Mouse (Mus musculus) kidney, embryonic 15.5 days (tissue): ENCODE measurements around the gene Pramel1. TPM values are rescaled to one million over a fixed set of nuclear protein-coding genes. Genes with fewer than 3 reads are reported as not detected.
"Not testable (repeated sequence)": the region's sequence is repeated elsewhere in the genome, so short reads cannot be mapped to it uniquely, and the experiment has no call there.

Experiments used
- ATAC-seq: fragments of 200-750 bp; cut with Nextera tagmentation; replicated peaks from 2 replicates; pipeline ENCODE4 v1.8.0; 2017; ENCODE audit warnings: moderate TSS enrichment; ENCODE audit not compliant: low FRiP score
- H3K27ac ChIP-seq: fragments of 300-500 bp; sonication (generic); 2 replicates; pipeline ENCODE4 v1.5.1; 2015; ENCODE audit warnings: mild to moderate bottlenecking, inconsistent platforms
- H3K27me3 ChIP-seq: fragments of 300-500 bp; sonication (generic); 2 replicates; pipeline ENCODE4 v1.6.1; 2015; ENCODE audit warnings: inconsistent platforms
- H3K36me3 ChIP-seq: fragments of 300-500 bp; sonication (generic); 2 replicates; pipeline ENCODE4 v1.6.1; 2015; ENCODE audit warnings: inconsistent platforms
- H3K4me1 ChIP-seq: fragments of 300-500 bp; sonication (generic); 2 replicates; pipeline ENCODE4 v1.6.1; 2015; ENCODE audit warnings: inconsistent platforms
- H3K4me2 ChIP-seq: fragments of 300-500 bp; sonication (generic); 2 replicates; pipeline ENCODE4 v1.6.1; 2015; ENCODE audit warnings: moderate library complexity, mild to moderate bottlenecking, inconsistent platforms
- H3K4me3 ChIP-seq: fragments of 300-500 bp; sonication (generic); replicated peaks from 2 replicates; pipeline ENCODE4 v1.5.1; 2015; ENCODE audit warnings: mild to moderate bottlenecking, inconsistent platforms
- H3K9ac ChIP-seq: fragments of 300-500 bp; sonication (generic); 2 replicates; pipeline ENCODE4 v1.6.1; 2015; ENCODE audit warnings: mild to moderate bottlenecking, inconsistent platforms
- H3K9me3 ChIP-seq: fragments of 300-500 bp; sonication (generic); replicated peaks from 2 replicates; pipeline ENCODE4 v1.6.1; 2016; ENCODE audit warnings: inconsistent platforms
- WGBS: fragments of 180-500 bp; shearing (Covaris S2); methylation state at CpG from one replicate; pipeline ENCODE4 v1.1.7; 2015; ENCODE audit warnings: mixed read lengths; 5-methylcytosine and 5-hydroxymethylcytosine counted together
- polyA plus RNA-seq: library from polyadenylated mRNA; unstranded; fragments of >200 nt; fragmentation: Nextera tagmentation; extraction: Ambion mirVana; gene quantifications from 2 replicates; pipeline ENCODE4 v1.2.1, GENCODE M21; 2015

Pramel1 gene
- polyA plus RNA-seq, 1 experiment from 2014 or later, result not detected

DNA sequence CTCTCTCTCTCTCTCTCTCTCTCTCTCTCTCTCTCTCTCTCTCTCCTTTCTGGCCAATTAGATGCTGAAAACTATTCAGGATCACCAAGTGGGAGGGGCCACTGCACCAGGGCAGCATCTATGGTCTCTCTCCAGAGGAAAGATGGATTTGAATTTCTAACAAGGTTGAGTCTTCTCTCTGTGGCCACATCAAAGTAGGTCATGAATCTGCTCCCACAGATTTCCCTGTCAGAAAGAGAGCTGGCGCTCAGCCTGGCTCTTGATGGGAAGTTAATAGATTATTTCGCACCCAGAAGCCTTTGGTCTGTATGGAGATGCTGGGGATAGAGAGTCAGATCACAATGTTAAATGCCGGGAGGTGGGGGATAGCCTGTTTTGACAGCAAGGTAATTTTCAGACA lies 12.1 kb upstream of the Pramel1 start:
- Histone ChIP-seq H3K4me3 (no peak overlapping the region), H3K36me3 (no peaks in the 10 kb centered on the region), H3K4me1 (0 out of 2 replicates have a peak, but pooled peaks cover 4% of the 10 kb centered on the region), H3K27ac (no peak overlapping the region), H3K9me3 (no peaks in the 10 kb centered on the region), H3K9ac (no peak overlapping the region), H3K4me2 (no peak overlapping the region), H3K27me3 (peaks cover 19% of the 10 kb centered on the region; the same call in 1 of the 2 replicates)
- 74% methylated on average over 3 of the region's 3 CpGs for WGBS
- ATAC-seq, result no peak

DNA sequence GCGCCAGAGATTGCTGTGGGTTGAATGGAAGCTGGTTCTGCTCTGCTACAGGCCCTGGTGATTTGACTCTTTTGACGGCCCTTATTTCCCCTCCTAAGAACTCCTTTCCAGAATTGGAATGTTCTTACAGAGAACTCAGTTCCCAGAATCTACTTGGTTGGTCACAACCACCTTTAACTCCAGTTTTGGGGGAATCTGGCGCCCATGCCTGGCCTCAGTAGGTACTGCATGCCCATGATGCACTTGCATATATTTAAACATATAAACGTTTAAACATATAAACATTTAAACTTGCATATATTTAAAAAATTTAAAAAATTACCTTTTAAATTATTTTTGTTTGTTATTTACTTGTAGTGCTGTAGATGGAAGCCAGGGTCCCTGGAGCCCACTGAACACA lies 10.6 kb upstream of the Pramel1 start:
- H3K9ac ChIP-seq, result no peak overlapping the region
- H3K9me3 ChIP-seq, result no peaks in the 10 kb centered on the region
- no peak overlapping the region for H3K4me2 ChIP-seq
- H3K36me3 ChIP-seq, result no peaks in the 10 kb centered on the region
- H3K27ac ChIP-seq, result no peak overlapping the region
- WGBS, result 43% methylated on average over 4 of the region's 4 CpGs
- 0 out of 2 replicates have a peak, but pooled peaks cover 4% of the 10 kb centered on the region for H3K4me1 ChIP-seq
- no peak overlapping the region for H3K4me3 ChIP-seq
- peaks cover 14% of the 10 kb centered on the region; the same call in 1 of the 2 replicates for H3K27me3 ChIP-seq
- ATAC-seq, result no peak

DNA sequence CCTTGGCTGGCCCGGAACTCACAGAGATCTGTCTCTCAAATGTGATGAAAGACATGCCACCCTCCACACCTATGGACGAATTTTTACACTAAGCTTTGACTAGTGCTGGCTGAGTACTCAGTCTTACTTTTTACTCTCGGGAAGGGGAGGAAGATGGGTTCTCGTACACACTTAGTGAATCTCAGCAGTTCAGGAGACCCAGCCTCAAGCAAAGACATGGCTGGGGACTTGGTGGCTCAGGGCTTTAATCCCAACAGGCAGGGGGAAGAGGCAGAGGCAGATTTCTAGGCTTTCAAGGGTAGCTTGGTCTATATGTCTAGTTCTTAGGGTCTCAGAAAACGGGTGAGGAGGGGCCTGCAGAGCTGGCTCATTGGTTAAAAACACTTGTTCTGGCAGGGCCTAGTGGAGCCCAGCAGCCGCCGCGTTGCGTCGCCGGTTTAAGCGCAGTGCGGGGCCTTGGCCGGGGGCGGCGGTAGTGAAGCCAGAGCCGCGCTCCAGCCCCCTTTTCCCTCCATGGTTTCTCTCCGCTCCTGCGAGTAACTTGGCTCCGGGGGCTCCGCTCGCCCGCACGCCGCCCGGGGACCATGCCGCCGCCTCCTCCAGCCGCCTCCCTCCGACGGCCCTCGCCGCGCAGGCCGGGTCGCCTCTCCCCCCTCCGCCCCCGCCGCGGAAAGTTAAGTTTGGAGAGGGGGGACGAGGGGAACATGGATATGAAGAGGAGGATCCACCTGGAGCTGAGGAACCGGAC lies 5.1 kb upstream of the Pramel1 start:
- Histone ChIP-seq H3K9me3 (no peaks in the 10 kb centered on the region), H3K36me3 (no peaks in the 10 kb centered on the region), H3K4me1 (no peaks in the 10 kb centered on the region), H3K9ac (peak overlapping the region; percentile 43), H3K27ac (no peak overlapping the region), H3K4me2 (peak overlapping the region; percentile 65), H3K4me3 (peak overlapping the region; percentile 46), H3K27me3 (no peaks in the 10 kb centered on the region)
- peak; percentile 85 for ATAC-seq
- 7% methylated on average over 40 of the region's 43 CpGs for WGBS

DNA sequence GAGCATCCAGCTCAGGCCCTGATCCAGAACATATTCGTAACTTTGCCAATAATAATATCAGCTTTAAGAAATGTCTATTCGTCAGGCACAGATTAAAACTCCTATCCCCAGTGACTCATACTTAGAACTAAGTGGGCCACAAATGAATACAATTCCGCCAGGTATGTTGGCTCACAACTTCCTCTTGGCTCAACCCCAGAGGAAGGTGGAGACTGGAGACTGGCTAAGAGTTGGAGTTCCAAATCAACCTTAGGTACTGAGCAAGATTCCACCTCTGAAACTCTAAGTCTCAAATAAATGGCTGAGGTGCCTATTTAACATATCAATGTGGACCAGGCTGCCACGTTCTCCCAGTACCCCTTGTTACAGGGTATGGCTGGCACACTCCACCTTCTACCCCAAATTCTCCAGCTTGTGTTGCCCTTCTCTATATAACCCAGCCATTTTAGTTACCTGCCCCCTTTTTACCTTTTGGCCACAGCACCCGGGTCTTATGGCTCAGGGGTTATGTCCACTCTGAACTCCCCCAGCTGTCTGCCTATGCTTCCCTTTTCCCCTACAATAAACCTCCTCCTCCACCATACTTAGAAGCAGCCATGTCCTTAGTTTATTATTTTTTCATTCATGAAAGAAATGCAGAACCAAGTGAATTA lies 17.5 kb downstream of the Pramel1 start:
- Histone ChIP-seq H3K4me1 (peaks cover 7% of the 10 kb centered on the region), H3K36me3 (peaks cover 27% of the 10 kb centered on the region), H3K4me3 (peak overlapping the region; percentile 73), H3K27me3 (0 out of 2 replicates have a peak, but pooled peaks cover 3% of the 10 kb centered on the region), H3K9ac (peak overlapping the region; percentile 53), H3K4me2 (peak overlapping the region; percentile 63), H3K9me3 (no peaks in the 10 kb centered on the region; the same call in 1 of the 2 replicates), H3K27ac (no peak overlapping the region)
- 65% methylated on average over 5 of the region's 5 CpGs for WGBS
- peak; percentile 27 for ATAC-seq

DNA sequence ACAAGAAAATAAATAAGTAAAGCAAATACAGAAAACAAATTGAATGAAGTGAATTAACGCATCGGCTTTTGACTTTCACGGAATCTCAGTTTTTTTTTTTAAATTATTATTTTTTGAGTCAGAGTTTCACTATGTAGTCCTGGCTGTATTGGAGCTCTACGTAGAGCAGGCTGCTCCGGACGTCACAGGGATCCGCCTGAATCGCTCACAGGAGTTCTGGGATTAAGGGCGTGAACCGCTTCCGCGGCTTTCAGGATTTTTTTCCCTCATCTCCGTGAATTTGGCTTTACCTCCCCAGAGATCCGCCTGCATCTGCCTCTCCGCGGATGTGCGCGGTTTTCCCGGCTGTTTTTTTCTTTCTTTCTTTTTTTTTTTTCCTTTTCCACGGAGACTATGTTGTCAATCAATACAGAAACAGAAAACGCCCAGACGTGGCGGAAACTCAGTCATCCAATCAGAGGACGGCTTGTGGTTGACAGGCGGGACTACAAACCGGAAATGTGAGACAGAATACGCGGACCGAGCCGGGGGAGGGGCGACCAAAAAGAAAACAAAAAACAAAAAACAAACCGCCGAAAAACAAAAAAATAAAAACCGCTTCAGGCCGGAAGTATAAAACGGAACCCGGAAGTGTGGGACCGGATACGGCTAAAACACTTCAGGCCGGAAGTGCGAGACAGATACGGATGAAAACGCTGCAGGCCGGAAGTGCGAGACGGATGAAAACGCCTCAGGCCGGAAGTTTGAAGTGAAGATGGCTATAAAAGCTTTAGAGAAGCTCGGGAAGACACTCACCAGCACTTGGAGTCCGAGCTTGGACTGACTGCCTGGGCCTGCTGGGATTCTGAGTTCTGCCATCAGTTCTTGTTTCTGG lies 18.2 kb downstream of the Pramel1 start, which contains the start of gene Pramef8:
Pramef8 (plus strand) TSS at position 208 of the 874 bp plus-strand sequence.
- under 1% methylated on average over 50 of the region's 50 CpGs for WGBS
- Histone ChIP-seq H3K36me3 (peaks cover 35% of the 10 kb centered on the region), H3K9ac (peak within 1 kb of the TSS; percentile 53)

DNA sequence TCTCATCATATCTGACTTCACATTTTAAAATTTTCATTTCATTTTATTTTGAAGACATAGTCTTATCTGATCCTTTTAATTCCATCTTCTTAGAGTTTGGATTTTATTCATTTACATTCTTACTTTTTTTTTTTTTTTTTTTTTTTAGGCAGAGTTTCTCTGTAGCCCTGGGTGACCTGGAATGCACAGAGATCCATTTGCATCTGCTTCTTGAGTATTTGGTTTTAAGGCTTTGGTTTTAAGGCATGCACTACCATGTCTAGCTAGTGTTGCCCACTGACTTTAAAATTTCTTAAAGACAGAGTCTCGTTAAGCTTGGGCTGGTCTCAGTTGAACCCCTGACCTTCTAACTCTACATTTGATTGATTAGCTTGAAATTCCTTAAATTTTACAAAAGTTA lies 19.4 kb downstream of the Pramel1 start:
- peaks cover 7% of the 10 kb centered on the region for H3K4me1 ChIP-seq
- no peaks in the 10 kb centered on the region; the same call in 1 of the 2 replicates for H3K9me3 ChIP-seq
- H3K27ac ChIP-seq, result no peak overlapping the region
- no peak overlapping the region for H3K4me2 ChIP-seq
- 0 out of 2 replicates have a peak, but pooled peaks cover 3% of the 10 kb centered on the region for H3K27me3 ChIP-seq
- no peak for ATAC-seq
- 90% methylated on average over 1 of the region's 1 CpGs for WGBS
- H3K36me3 ChIP-seq, result peaks cover 47% of the 10 kb centered on the region
- H3K4me3 ChIP-seq, result no peak overlapping the region; the same call in 1 of the 2 replicates
- no peak overlapping the region for H3K9ac ChIP-seq

More for the DNA sequence above, 18.2 kb downstream of the Pramel1 start, which contains the start of gene Pramef8:
- Histone ChIP-seq H3K27me3 (0 out of 2 replicates have a peak, but pooled peaks cover 3% of the 10 kb centered on the region), H3K9me3 (no peaks in the 10 kb centered on the region; the same call in 1 of the 2 replicates), H3K27ac (peak within 1 kb of the TSS; percentile 90), H3K4me3 (peak within 1 kb of the TSS; percentile 73), H3K4me2 (peak within 1 kb of the TSS; percentile 63), H3K4me1 (peaks cover 7% of the 10 kb centered on the region)
- peak; percentile 94 for ATAC-seq

DNA sequence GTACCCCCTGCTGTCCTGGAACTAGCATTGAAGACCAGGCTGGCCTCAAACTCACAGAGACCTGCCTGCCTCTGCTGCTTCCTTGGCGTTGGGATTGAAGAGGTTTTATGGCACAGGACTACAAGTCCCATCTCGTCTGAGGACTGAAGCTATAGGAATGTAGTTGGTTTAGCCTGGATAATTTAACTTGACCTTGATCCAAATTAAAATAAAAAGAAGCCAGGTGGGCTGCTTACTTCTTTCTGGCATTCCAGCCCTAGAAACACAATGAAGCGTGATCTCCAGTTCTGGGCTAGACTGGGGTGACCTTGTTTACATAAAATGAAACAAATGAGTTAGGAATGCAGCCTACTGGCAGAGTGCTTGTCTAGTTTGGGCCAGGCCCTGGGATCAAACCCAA lies 19.9 kb downstream of the Pramel1 start:
- Histone ChIP-seq H3K4me2 (no peak overlapping the region), H3K4me1 (peaks cover 7% of the 10 kb centered on the region), H3K27ac (no peak overlapping the region), H3K9me3 (no peaks in the 10 kb centered on the region; the same call in 1 of the 2 replicates), H3K36me3 (peaks cover 52% of the 10 kb centered on the region), H3K9ac (no peak overlapping the region), H3K4me3 (no peak overlapping the region), H3K27me3 (0 out of 2 replicates have a peak, but pooled peaks cover 3% of the 10 kb centered on the region)
- ATAC-seq, result no peak
- WGBS, result 93% methylated on average over 3 of the region's 3 CpGs

DNA sequence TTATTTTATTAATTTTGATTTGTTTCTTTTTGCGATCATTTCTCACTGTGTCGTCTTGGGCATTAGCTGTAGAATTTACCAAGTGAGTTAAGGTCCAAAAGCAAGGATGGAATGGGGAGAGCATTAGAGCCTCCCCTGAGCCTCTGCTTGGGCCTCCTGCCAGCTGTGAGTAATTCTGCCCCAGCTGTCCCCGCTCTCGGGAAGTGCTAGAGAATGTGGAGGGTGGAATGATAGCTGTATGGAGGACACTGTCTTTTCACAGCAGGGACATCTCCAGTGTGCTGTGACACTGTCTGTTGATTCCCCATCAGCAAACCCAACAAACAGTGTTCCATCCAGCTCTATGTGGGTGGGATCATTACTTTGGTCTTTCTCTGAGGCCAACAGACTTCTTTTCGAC lies 32.5 kb downstream of the Pramel1 start:
- not testable (repeated sequence) for H3K9me3 ChIP-seq, ATAC-seq, H3K27ac ChIP-seq, H3K4me3 ChIP-seq, H3K9ac ChIP-seq, H3K27me3 ChIP-seq, H3K36me3 ChIP-seq, H3K4me2 ChIP-seq, H3K4me1 ChIP-seq
- WGBS, result 61% methylated on average over 5 of the region's 5 CpGs

Other genes with a start within 250 kb of the Pramel1 start
- gene Prdm2, start 181.4 kb upstream of the Pramel1 start, polyA plus RNA-seq, result 11.3 TPM in 2 replicates
- gene Pdpn, start 94.9 kb upstream of the Pramel1 start, polyA plus RNA-seq, result 50.0 and 50.7 TPM in 2 replicates
- gene Lrrc38, start 44.7 kb upstream of the Pramel1 start, polyA plus RNA-seq, result 0.17 and 0.31 TPM in 2 replicates
- gene Pramef8, start 18.0 kb downstream of the Pramel1 start, polyA plus RNA-seq, result 19.1 and 20.0 TPM in 2 replicates
- not detected in 2 replicates for gene Oog4, start 55.9 kb downstream of the Pramel1 start, polyA plus RNA-seq
- gene Gm13043, start 116.9 kb downstream of the Pramel1 start, polyA plus RNA-seq, result not detected in 2 replicates
- not detected in 2 replicates for gene Gm13040, start 141.5 kb downstream of the Pramel1 start, polyA plus RNA-seq
- not detected in 2 replicates for gene BC080695, start 157.3 kb downstream of the Pramel1 start, polyA plus RNA-seq
- not detected in 2 replicates for gene Gm13057, start 157.3 kb downstream of the Pramel1 start, polyA plus RNA-seq
- gene Gm13083, start 220.6 kb downstream of the Pramel1 start, polyA plus RNA-seq, result not detected in 2 replicates